Mouse (Mus musculus): ENCODE data around the gene Ppp1r15a. TPM values are rescaled to one million over a fixed set of nuclear protein-coding genes. Genes with fewer than 3 reads are reported as not detected.

The Ppp1r15a gene
- polyA plus RNA-seq, 1 experiment from 2014 or later: 22.3 TPM

DNA sequence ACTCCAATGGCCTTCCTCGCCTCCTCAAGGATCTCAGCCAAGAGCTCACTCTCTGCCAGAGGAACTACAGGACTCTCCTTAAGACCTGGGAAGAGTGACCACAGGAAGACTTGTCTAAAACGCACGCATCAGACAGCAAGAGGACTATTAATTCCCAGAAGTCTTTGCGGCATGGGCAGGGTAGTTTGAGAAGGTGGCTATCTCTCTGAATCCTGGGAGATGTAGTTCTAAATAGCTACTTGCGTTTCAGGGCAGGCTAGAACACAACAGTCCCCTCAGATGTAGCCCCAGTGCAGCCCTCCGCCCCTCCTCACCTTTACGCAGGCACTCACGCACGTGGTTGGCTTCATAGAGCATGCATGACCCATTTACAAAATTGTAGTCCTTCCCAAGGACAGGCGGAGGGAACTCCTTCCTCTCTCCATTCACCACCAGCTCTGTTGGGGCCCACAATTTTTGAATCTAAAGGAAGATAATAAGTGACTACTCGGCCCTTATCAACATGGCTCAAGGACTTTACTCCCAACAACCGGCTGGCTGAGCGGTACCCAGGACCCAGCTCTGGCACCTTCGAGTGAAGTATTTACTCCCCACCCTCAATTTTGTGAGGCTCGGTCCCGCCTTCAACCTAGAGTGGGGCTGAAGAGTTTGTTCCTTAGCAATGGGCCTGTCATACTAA is 50.6 kb downstream of the Ppp1r15a start:
- peak overlapping the region; percentile 26 for H3K4me3 ChIP-seq
- no peak for ATAC-seq (ENCODE audit: insufficient number of reproducible peaks, low FRiP score, low TSS enrichment, low read depth)
- no peaks in the 10 kb centered on the region for H3K36me3 ChIP-seq
- H3K27ac ChIP-seq: no peak overlapping the region
- H3K9ac ChIP-seq: no peak overlapping the region
- H3K4me2 ChIP-seq: peak overlapping the region; percentile 39
- H3K9me3 ChIP-seq: no peaks in the 10 kb centered on the region
- WGBS: 62% methylated on average over 16 of the region's 16 CpGs
- H3K4me1 ChIP-seq: no peaks in the 10 kb centered on the region
- no peaks in the 10 kb centered on the region for H3K27me3 ChIP-seq

Other genes with a start within 250 kb of the Ppp1r15a start
- not detected in 2 replicates for gene Slc6a21, start 248.8 kb downstream of the Ppp1r15a start, polyA plus RNA-seq (2015; fragmentation: Nextera tagmentation; extraction: Ambion mirVana)
- 22.0 and 22.6 TPM in 2 replicates for gene Trpm4, start 192.5 kb downstream of the Ppp1r15a start, polyA plus RNA-seq (2015; fragmentation: Nextera tagmentation; extraction: Ambion mirVana)
- gene Hrc, start 191.0 kb downstream of the Ppp1r15a start, polyA plus RNA-seq (2015; fragmentation: Nextera tagmentation; extraction: Ambion mirVana): 6.5 and 15.1 TPM in 2 replicates
- 7.8 and 9.1 TPM in 2 replicates for gene Ppfia3, start 159.2 kb downstream of the Ppp1r15a start, polyA plus RNA-seq (2015; fragmentation: Nextera tagmentation; extraction: Ambion mirVana)
- gene Lin7b, start 155.7 kb downstream of the Ppp1r15a start, polyA plus RNA-seq (2015; fragmentation: Nextera tagmentation; extraction: Ambion mirVana): 2.3 and 2.5 TPM in 2 replicates
- gene Snrnp70, start 130.5 kb downstream of the Ppp1r15a start, polyA plus RNA-seq (2015; fragmentation: Nextera tagmentation; extraction: Ambion mirVana): 199 and 204 TPM in 2 replicates
- 0.10 and 0.12 TPM in 2 replicates for gene Kcna7, start 120.6 kb downstream of the Ppp1r15a start, polyA plus RNA-seq (2015; fragmentation: Nextera tagmentation; extraction: Ambion mirVana)
- gene Ntf5, start 112.6 kb downstream of the Ppp1r15a start, polyA plus RNA-seq (2015; fragmentation: Nextera tagmentation; extraction: Ambion mirVana): 1.9 and 3.0 TPM in 2 replicates
- not detected in 2 replicates for gene Lhb, start 105.4 kb downstream of the Ppp1r15a start, polyA plus RNA-seq (2015; fragmentation: Nextera tagmentation; extraction: Ambion mirVana)
- gene Gys1, start 91.4 kb downstream of the Ppp1r15a start, polyA plus RNA-seq (2015; fragmentation: Nextera tagmentation; extraction: Ambion mirVana): 39.0 and 43.5 TPM in 2 replicates
- gene Ruvbl2, start 88.2 kb downstream of the Ppp1r15a start, polyA plus RNA-seq (2015; fragmentation: Nextera tagmentation; extraction: Ambion mirVana): 122 and 125 TPM in 2 replicates
- 4,640 and 4,716 TPM in 2 replicates for gene Ftl1, start 66.4 kb downstream of the Ppp1r15a start, polyA plus RNA-seq (2015; fragmentation: Nextera tagmentation; extraction: Ambion mirVana)
- 145 and 146 TPM in 2 replicates for gene Bax, start 59.4 kb downstream of the Ppp1r15a start, polyA plus RNA-seq (2015; fragmentation: Nextera tagmentation; extraction: Ambion mirVana)
- 0.61 and 1.0 TPM in 2 replicates for gene Tulp2, start 44.4 kb downstream of the Ppp1r15a start, polyA plus RNA-seq (2015; fragmentation: Nextera tagmentation; extraction: Ambion mirVana)
- not detected in 2 replicates for gene Gm45808, start 39.5 kb downstream of the Ppp1r15a start, polyA plus RNA-seq (2015; fragmentation: Nextera tagmentation; extraction: Ambion mirVana)
- gene Dhdh, start 37.5 kb downstream of the Ppp1r15a start, polyA plus RNA-seq (2015; fragmentation: Nextera tagmentation; extraction: Ambion mirVana): 3.1 and 3.3 TPM in 2 replicates
- 279 and 295 TPM in 2 replicates for gene Nucb1, start 15.9 kb downstream of the Ppp1r15a start, polyA plus RNA-seq (2015; fragmentation: Nextera tagmentation; extraction: Ambion mirVana)
- gene Plekha4, start 62 bp upstream of the Ppp1r15a start, polyA plus RNA-seq (2015; fragmentation: Nextera tagmentation; extraction: Ambion mirVana): 5.7 and 6.8 TPM in 2 replicates
- gene Hsd17b14, start 28.6 kb upstream of the Ppp1r15a start, polyA plus RNA-seq (2015; fragmentation: Nextera tagmentation; extraction: Ambion mirVana): 0.74 and 1.1 TPM in 2 replicates
- 63.4 and 64.4 TPM in 2 replicates for gene Bcat2, start 43.9 kb upstream of the Ppp1r15a start, polyA plus RNA-seq (2015; fragmentation: Nextera tagmentation; extraction: Ambion mirVana)
- 0.58 and 0.93 TPM in 2 replicates for gene Fgf21, start 89.2 kb upstream of the Ppp1r15a start, polyA plus RNA-seq (2015; fragmentation: Nextera tagmentation; extraction: Ambion mirVana)
- 2.9 and 3.3 TPM in 2 replicates for gene Fut1, start 91.0 kb upstream of the Ppp1r15a start, polyA plus RNA-seq (2015; fragmentation: Nextera tagmentation; extraction: Ambion mirVana)
- gene Izumo1, start 95.5 kb upstream of the Ppp1r15a start, polyA plus RNA-seq (2015; fragmentation: Nextera tagmentation; extraction: Ambion mirVana): 0.14 and 0.27 TPM in 2 replicates
- 11.4 and 12.0 TPM in 2 replicates for gene Rasip1, start 101.2 kb upstream of the Ppp1r15a start, polyA plus RNA-seq (2015; fragmentation: Nextera tagmentation; extraction: Ambion mirVana)
- 21.9 and 36.8 TPM in 2 replicates for gene Mamstr, start 113.7 kb upstream of the Ppp1r15a start, polyA plus RNA-seq (2015; fragmentation: Nextera tagmentation; extraction: Ambion mirVana)
- gene Fut2, start 140.1 kb upstream of the Ppp1r15a start, polyA plus RNA-seq (2015; fragmentation: Nextera tagmentation; extraction: Ambion mirVana): 7.7 and 8.0 TPM in 2 replicates
- 0.50 and 2.6 TPM in 2 replicates for gene Ntn5, start 157.8 kb upstream of the Ppp1r15a start, polyA plus RNA-seq (2015; fragmentation: Nextera tagmentation; extraction: Ambion mirVana)
- gene Sec1, start 168.1 kb upstream of the Ppp1r15a start, polyA plus RNA-seq (2015; fragmentation: Nextera tagmentation; extraction: Ambion mirVana): 0.56 and 0.97 TPM in 2 replicates
- 13.3 and 13.7 TPM in 2 replicates for gene Car11, start 173.6 kb upstream of the Ppp1r15a start, polyA plus RNA-seq (2015; fragmentation: Nextera tagmentation; extraction: Ambion mirVana)
- gene Dbp, start 178.8 kb upstream of the Ppp1r15a start, polyA plus RNA-seq (2015; fragmentation: Nextera tagmentation; extraction: Ambion mirVana): 4.3 and 4.7 TPM in 2 replicates
- 942 and 1,034 TPM in 2 replicates for gene Rpl18, start 189.2 kb upstream of the Ppp1r15a start, polyA plus RNA-seq (2015; fragmentation: Nextera tagmentation; extraction: Ambion mirVana)
- 38.5 and 39.7 TPM in 2 replicates for gene Sphk2, start 191.7 kb upstream of the Ppp1r15a start, polyA plus RNA-seq (2015; fragmentation: Nextera tagmentation; extraction: Ambion mirVana)
- 0.76 and 0.78 TPM in 2 replicates for gene Fam83e, start 194.9 kb upstream of the Ppp1r15a start, polyA plus RNA-seq (2015; fragmentation: Nextera tagmentation; extraction: Ambion mirVana)
- not detected in 2 replicates for gene Spaca4, start 199.5 kb upstream of the Ppp1r15a start, polyA plus RNA-seq (2015; fragmentation: Nextera tagmentation; extraction: Ambion mirVana)